Mouse (Mus musculus): ENCODE measurements around the gene Dok5. TPM values are rescaled to one million over a fixed set of nuclear protein-coding genes. Genes with fewer than 3 reads are reported as not detected.

Dok5 gene
- 1.4 and 2.0 TPM in 2 replicates for polyA plus RNA-seq (2015; fragmentation: Nextera tagmentation; extraction: Ambion mirVana)

DNA sequence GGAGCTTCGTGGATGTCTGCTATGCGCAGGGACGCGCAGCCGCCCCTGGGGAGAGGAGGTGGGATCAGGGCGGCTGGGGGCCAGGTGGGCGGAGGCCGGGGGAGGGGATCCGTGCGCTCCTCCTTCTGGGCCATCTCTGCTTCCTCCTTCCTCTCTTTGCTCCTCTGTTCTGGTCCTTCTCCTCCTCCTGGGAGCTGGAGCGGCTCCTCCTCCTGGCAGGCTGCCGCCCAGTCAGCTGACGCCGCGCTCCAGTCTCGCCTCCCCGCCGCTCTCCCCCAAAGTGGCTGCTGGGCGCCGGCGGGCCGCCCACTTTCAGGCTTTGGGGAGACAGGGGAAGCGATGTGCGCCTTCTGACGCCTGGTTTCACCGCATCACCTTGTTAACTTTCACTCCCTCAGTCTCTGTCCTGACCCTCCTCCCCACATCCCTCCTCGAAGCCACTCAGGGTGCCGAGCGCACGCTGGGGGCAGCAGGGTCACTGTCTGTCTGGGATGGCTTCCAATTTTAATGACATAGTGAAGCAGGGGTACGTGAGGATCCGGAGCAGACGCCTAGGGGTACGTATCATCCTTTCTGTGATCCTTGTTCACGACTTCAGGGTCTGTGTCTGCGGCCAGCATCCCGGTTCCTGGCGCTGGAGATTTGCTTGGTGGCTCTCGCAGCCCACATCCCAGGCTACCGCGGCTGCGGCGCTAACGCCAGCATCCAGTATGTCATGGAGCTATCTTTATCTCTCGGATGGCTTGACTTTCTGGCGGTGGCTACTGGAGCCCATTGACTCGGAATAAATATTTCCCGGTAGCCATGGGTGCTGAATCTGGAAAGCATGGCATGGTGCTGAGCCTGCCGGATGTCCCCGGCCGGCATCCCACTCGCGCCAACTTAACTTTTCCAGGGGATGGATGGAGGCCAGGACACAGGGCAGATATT is at the start of gene Dok5:
Gene Dok5, plus strand, starts transcription at position 176 of the 930 bp plus-strand sequence.
- WGBS = 2% methylated on average over 53 of the region's 53 CpGs
- Histone ChIP-seq H3K9ac (0 out of 2 replicates have a peak within 1 kb of the TSS, but pooled peaks have one; percentile 25), H3K4me1 (peaks cover 17% of the 10 kb centered on the region; the same call in 1 of the 2 replicates), H3K36me3 (no peaks in the 10 kb centered on the region), H3K27me3 (peaks cover 25% of the 10 kb centered on the region), H3K4me3 (peak within 1 kb of the TSS; percentile 46), H3K9me3 (no peaks in the 10 kb centered on the region), H3K27ac (no peak within 1 kb of the TSS), H3K4me2 (peak within 1 kb of the TSS; percentile 82)
- ATAC-seq (ENCODE audit: borderline replicate concordance, extremely low read depth, low FRiP score, low TSS enrichment) = peak; percentile 89

DNA sequence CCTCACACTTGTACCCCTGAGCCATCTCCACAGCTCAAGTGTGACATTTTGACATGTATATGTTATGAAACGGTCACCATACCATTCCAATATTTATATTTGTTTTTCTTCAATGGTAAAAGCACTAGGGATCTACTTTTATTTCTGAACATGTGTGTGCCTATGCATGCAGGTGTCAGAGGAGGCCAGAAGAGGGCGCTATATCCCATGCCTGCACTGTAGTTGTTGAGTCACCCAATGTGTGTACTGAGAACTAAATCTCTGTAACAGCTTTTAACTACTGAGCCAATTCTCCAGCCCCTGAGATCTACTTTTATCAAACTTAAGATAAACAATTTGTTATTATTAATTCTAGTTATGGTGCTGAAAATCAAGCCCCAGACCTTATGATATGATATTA is 48.2 kb upstream of the Dok5 start:
- no peak overlapping the region for H3K27ac ChIP-seq
- H3K4me3 ChIP-seq = no peak overlapping the region
- H3K36me3 ChIP-seq = no peaks in the 10 kb centered on the region
- H3K9ac ChIP-seq = no peak overlapping the region
- 63% methylated on average over 2 of the region's 2 CpGs for WGBS
- H3K4me1 ChIP-seq = no peaks in the 10 kb centered on the region
- ATAC-seq (ENCODE audit: borderline replicate concordance, extremely low read depth, low FRiP score, low TSS enrichment) = no peak
- H3K4me2 ChIP-seq = no peak overlapping the region
- H3K9me3 ChIP-seq = no peaks in the 10 kb centered on the region
- no peaks in the 10 kb centered on the region for H3K27me3 ChIP-seq

DNA sequence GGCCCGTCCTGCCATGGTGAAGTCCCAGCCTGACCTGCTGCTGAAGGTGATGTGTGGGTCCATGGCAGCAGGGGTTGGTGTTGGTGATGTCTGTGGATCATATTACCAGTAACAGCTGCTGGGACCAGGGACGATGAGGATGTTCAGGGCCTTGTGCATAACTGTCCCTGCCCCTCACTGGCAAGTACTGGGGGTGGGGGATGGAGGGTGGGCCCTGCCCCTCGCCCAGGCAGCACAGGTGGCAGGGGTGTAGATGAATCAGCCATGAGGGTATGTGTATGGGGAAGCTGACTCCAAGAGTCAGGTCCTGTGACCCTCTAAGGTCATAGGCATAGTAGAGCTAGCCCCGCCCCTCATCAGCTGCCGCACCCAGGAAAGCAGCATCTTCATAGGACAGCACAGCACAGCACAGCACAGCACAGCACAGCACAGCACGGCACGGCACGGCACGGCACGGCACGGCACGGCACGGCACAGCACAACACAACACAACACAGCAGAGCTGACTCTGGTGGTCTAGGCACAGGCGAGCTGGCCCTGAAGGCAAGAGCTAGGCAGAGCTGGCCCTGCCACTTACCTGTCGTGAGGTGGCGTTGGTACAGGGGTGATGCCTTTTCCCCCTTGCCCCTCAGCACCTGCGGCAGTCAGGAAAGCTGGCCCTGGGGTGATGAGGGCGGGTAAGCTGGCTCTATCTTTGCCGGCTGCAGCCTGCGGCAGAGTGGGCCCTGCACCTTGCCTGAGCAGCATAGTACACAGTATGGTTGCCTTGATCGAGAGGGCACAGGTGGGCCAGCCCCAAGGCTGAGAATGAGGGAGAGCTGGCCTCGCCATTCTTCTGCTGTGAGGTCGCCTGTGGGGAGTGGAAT is 36.3 kb upstream of the Dok5 start:
- Histone ChIP-seq H3K4me1 (no peaks in the 10 kb centered on the region), H3K27me3 (no peaks in the 10 kb centered on the region), H3K9ac (no peak overlapping the region), H3K9me3 (no peaks in the 10 kb centered on the region), H3K4me3 (no peak overlapping the region), H3K4me2 (no peak overlapping the region), H3K27ac (no peak overlapping the region), H3K36me3 (no peaks in the 10 kb centered on the region)
- 0 out of 2 replicates have a peak, but pooled peaks have one; percentile 17 for ATAC-seq (ENCODE audit: borderline replicate concordance, extremely low read depth, low FRiP score, low TSS enrichment)
- 74% methylated on average over 23 of the region's 23 CpGs for whole genome bisulfite sequencing

DNA sequence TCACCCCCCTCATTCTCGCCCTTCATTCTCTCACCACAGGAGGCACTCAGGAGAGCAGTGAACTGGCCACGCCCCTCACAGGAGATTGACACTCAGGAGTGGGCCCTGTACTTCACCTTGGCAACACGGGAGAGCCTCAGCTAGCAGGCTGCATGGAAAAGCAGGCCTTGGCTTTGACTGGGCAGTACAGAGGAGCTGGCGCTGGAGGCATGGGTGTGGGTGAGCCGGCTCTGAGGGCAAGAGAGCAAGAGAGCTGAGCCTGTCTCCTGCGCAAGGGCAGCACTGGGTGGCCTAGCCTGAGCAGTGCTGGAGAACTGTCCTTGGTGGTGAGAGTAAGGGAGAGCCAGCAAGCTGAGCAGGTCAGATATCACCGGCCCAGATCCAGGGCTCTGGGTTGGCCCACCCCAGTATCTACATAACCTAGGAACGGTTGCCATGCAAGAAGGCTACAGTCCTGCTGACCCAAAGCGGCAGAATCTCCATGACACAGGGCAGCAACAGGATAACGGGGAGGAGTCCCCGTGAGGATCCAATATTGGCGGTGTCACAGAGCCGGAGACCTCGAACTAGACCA is 35.6 kb upstream of the Dok5 start:
- Histone ChIP-seq H3K36me3 (no peaks in the 10 kb centered on the region), H3K27me3 (no peaks in the 10 kb centered on the region), H3K4me3 (no peak overlapping the region), H3K27ac (no peak overlapping the region), H3K9me3 (no peaks in the 10 kb centered on the region), H3K4me2 (no peak overlapping the region), H3K9ac (no peak overlapping the region), H3K4me1 (no peaks in the 10 kb centered on the region)
- peak; percentile 64 for ATAC-seq (ENCODE audit: borderline replicate concordance, extremely low read depth, low FRiP score, low TSS enrichment)
- 64% methylated on average over 14 of the region's 14 CpGs for WGBS

DNA sequence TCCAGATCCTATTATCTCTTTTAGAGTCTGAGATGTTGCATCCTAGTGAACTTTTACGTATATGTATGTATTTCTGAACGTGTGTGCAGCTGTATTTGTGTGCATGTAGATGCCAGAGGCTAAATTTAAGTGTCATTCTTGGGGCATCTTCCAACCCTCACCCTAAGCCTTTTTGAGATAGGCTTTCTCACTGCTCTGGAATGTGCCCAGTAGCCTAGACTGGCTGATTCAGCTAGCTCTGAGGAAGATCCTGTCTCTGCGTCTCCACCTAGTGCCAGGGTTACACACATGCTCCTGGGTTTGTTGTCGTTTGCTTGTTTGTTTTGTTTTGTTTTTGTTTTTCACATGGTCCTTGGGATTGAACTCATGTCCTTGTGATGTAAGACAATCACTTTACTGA is 31.1 kb upstream of the Dok5 start:
- H3K4me2 ChIP-seq = no peak overlapping the region
- H3K36me3 ChIP-seq = no peaks in the 10 kb centered on the region
- no peak overlapping the region for H3K27ac ChIP-seq
- no peak overlapping the region for H3K9ac ChIP-seq
- H3K4me3 ChIP-seq = no peak overlapping the region
- no peaks in the 10 kb centered on the region for H3K4me1 ChIP-seq
- no peaks in the 10 kb centered on the region for H3K27me3 ChIP-seq
- no peak for ATAC-seq (ENCODE audit: borderline replicate concordance, extremely low read depth, low FRiP score, low TSS enrichment)
- 68% methylated on average over 4 of the region's 4 CpGs for WGBS
- H3K9me3 ChIP-seq = no peaks in the 10 kb centered on the region

DNA sequence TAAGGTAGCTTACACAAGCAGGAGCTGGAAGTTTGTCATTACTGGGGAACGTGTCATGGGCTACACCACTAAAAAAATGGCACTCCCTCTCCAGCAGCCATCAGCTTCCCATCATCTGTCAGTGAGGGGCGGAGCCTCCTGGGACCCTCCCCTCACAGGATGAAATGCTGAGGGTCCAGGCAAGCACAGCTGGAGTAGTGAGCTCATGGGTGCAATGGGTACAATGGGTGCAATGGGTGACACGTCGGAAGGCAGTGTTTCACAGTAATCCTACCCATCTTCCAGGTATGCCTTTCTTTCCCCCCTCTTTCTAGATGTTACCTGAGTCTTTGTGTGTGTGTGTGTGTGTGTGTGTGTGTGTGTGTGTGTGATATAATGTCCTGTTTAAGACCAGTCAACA is 25.1 kb upstream of the Dok5 start:
- Histone ChIP-seq H3K27me3 (no peaks in the 10 kb centered on the region), H3K9me3 (no peaks in the 10 kb centered on the region), H3K4me3 (no peak overlapping the region), H3K9ac (no peak overlapping the region), H3K4me2 (no peak overlapping the region), H3K4me1 (no peaks in the 10 kb centered on the region), H3K27ac (no peak overlapping the region), H3K36me3 (no peaks in the 10 kb centered on the region)
- WGBS = 82% methylated on average over 4 of the region's 4 CpGs
- ATAC-seq (ENCODE audit: borderline replicate concordance, extremely low read depth, low FRiP score, low TSS enrichment) = no peak

DNA sequence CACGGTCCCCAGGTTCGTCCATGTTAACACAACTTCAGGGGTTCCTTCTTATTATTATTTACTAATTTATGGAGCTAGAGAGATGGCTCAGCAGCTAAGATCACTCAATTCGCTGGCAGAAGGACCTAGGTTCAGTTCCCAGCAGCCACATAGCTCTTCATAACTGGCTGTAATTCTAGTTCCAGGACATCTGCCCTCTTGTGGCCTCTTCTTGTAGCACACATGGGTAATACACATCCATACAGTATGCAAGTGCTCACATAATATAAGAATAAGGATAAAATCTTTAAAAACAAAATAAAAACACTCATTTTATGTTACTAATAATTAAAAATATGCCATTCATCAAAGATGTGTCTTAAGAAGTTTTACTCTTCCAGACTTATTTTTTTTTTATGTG is 23.9 kb upstream of the Dok5 start:
- no peak for ATAC-seq (ENCODE audit: borderline replicate concordance, extremely low read depth, low FRiP score, low TSS enrichment)
- Histone ChIP-seq H3K4me2 (no peak overlapping the region), H3K9me3 (no peaks in the 10 kb centered on the region), H3K4me1 (no peaks in the 10 kb centered on the region), H3K27ac (no peak overlapping the region), H3K36me3 (no peaks in the 10 kb centered on the region), H3K9ac (no peak overlapping the region), H3K27me3 (no peaks in the 10 kb centered on the region), H3K4me3 (no peak overlapping the region)
- 83% methylated on average over 3 of the region's 3 CpGs for WGBS

DNA sequence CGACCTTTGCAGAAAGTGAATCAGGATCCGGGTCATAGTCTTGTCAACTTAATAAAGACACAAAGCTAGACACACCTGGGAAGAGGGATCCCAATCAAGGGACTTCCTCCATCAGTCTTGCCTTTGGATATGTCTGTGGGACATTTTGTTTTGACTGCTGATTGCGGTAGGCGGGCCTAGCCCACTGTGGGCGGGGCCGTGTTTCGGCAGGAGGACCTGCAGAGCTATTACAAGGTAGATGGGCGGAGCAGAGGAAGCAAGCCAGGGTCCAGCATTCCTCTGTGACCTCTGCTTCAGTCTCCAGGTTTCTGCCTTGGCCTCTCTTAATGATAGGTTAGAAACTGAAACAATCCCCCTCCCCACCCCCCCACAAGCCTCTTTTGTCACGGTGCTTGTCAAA is 22.7 kb upstream of the Dok5 start:
- WGBS = 74% methylated on average over 9 of the region's 9 CpGs
- H3K27me3 ChIP-seq = no peaks in the 10 kb centered on the region
- no peak overlapping the region for H3K4me2 ChIP-seq
- H3K9me3 ChIP-seq = no peaks in the 10 kb centered on the region
- H3K36me3 ChIP-seq = no peaks in the 10 kb centered on the region
- no peaks in the 10 kb centered on the region for H3K4me1 ChIP-seq
- H3K9ac ChIP-seq = no peak overlapping the region
- ATAC-seq (ENCODE audit: borderline replicate concordance, extremely low read depth, low FRiP score, low TSS enrichment) = 0 out of 2 replicates have a peak, but pooled peaks have one; percentile 46
- no peak overlapping the region for H3K4me3 ChIP-seq
- no peak overlapping the region for H3K27ac ChIP-seq

DNA sequence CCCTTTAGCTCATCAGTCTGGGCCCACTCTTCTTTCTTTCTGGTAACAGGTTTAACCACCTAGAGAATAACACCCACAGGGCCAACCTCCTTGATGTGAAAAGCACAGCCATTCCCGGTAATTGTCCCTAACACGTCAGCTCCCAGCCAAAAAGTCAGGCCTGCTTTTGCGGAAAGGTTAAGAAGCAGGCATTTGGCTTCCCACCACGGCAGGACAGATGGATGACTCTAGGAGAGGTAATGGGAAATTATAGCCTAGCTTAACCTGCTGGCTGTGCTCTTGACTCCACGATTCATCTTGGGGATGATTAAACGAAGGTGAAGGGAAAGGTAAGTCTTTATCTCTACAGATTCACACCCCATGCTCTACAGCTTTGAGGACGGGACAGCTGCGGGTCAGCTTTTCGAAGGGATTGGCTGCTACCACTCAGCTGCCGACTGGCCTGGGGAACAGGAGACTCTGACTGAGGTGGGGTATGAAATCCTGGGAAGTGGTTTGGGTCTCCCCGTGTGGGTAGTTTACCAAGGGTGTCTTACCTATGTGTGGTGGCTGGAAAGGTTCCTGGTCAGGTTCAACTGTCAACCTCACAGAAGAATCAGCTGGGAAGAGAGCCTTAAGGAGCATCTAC is 18.8 kb upstream of the Dok5 start:
- Histone ChIP-seq H3K27me3 (no peaks in the 10 kb centered on the region), H3K36me3 (no peaks in the 10 kb centered on the region), H3K9me3 (no peaks in the 10 kb centered on the region), H3K4me1 (no peaks in the 10 kb centered on the region), H3K4me3 (no peak overlapping the region), H3K9ac (no peak overlapping the region), H3K27ac (no peak overlapping the region), H3K4me2 (no peak overlapping the region)
- WGBS = 72% methylated on average over 11 of the region's 11 CpGs
- ATAC-seq (ENCODE audit: borderline replicate concordance, extremely low read depth, low FRiP score, low TSS enrichment) = no peak

DNA sequence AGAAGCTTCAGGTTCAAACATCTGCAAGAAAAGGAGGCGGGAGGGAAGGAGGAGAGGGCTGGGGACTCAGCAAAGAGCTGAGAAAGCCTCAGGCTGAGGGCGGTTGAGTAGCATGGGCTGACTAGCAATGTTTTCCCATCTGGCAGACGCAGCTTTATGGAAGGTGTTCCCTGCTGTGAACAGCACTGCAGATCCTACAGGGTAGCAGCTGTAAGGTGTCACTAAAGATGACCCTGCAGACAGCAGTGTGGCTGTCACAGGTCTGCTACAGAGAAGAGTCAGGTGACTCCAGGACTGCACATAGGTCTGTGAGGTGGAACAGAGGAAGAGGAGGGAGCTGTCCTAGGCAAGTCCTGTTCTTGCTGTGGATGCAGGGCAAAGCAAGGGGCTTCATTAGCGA is 11.2 kb upstream of the Dok5 start:
- no peak for ATAC-seq (ENCODE audit: borderline replicate concordance, extremely low read depth, low FRiP score, low TSS enrichment)
- Histone ChIP-seq H3K9me3 (no peaks in the 10 kb centered on the region), H3K27me3 (no peaks in the 10 kb centered on the region), H3K4me2 (no peak overlapping the region), H3K4me3 (no peak overlapping the region), H3K9ac (no peak overlapping the region), H3K27ac (no peak overlapping the region), H3K36me3 (no peaks in the 10 kb centered on the region), H3K4me1 (no peaks in the 10 kb centered on the region)
- WGBS = 44% methylated on average over 4 of the region's 4 CpGs

DNA sequence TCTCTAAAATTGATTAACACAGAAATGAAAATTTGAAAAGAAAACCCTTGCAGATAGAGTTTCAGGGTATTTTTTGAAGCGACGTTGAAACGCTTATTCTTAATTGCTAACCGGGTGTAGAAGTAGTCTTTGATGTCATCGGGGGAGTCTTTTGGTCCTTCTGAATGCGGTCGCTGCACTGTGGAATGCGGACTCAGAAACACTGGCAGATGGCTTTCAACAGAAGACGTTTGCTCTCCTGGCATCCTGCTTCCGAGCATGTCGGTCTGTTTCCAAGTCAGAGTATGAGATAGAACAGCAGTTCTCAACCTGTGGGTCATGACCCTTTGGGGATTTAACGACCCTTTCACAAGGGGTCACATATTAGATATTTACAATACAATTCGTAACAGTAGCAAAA is 7.5 kb upstream of the Dok5 start:
- Histone ChIP-seq H3K27me3 (no peaks in the 10 kb centered on the region), H3K4me1 (peaks cover 4% of the 10 kb centered on the region; the same call in 1 of the 2 replicates), H3K4me3 (no peak overlapping the region), H3K4me2 (no peak overlapping the region), H3K27ac (no peak overlapping the region), H3K9ac (no peak overlapping the region), H3K9me3 (no peaks in the 10 kb centered on the region), H3K36me3 (no peaks in the 10 kb centered on the region)
- WGBS = 54% methylated on average over 13 of the region's 13 CpGs
- no peak for ATAC-seq (ENCODE audit: borderline replicate concordance, extremely low read depth, low FRiP score, low TSS enrichment)

All from lung, embryonic 15.5 days (tissue).